Comparison of ENCODE assay signal across 17 mouse cellular contexts in the genomic region with DNA sequence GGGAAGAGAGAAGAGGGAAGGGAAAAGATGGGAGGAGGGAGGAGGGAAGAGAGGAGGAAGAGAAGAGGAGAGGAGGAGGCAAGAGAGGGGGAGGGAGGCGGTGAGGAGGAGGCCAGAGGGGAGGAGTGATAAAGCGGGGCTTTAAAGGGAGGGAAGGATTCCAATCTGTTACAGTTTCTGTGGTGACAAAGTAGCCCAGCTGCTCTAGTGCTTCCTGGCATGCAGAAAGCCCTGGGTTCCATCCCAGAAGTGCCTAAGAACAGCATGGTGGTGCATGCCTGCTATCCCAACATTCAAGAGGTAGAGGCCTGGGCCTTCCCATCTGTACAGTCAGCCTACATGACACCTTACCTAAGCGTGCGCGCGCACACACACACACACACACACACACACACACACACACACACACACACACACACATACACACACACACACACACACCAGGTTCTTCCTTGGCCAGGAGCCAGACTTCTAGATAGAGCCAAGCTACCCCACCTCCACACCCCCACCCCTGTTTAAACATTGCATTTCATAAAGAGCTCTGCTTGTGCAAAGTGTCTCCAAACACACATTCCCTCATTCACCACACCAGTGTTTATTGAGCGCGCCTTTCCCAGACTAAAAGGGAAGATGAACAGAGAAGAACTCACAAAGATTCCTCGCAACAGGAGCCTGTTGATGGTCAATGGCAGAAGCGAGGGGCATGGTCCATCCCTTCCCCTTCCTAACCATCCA.
DNase-seq lines count a peak whose midpoint lies in the region; ATAC-seq and TF ChIP-seq lines count a peak whose summit lies in the region.
"Had no signal": no experiment of that assay in that cellular context is flagged by ENCODE, and none has a peak within 500 bp of the region (broad histone marks: within the 10 kb centered on the region; RNA-seq: fewer than 3 reads in every experiment).

No protein-coding gene starts in this region.

- no peaks in the 10 kb centered on the region for H3K27me3 ChIP-seq in lung, embryonic 14.5 days (ENCODE audit: insufficient read depth, low read length)
- H3K27me3 ChIP-seq: embryonic facial prominence, embryonic 13.5 days; limb, embryonic 13.5 days; midbrain, embryonic 12.5 days had no signal

- H3K9ac ChIP-seq in lung, embryonic 14.5 days = no peak overlapping the region
- H3K9ac ChIP-seq: embryonic facial prominence, embryonic 13.5 days; limb, embryonic 13.5 days; midbrain, embryonic 12.5 days had no signal

- WGBS in lung, embryonic 14.5 days = 60% methylated on average over 10 of the region's 10 CpGs

- peak; percentile 75; the same call in 1 of the 2 replicates for ATAC-seq in lung, embryonic 14.5 days (ENCODE audit: insufficient read depth)
- ATAC-seq in cerebellum, adult (ENCODE audit: insufficient number of reproducible peaks, low FRiP score, low TSS enrichment) = no peak
- ATAC-seq: lung, postnatal 0 days had no signal

- no peaks in the 10 kb centered on the region for H3K9me3 ChIP-seq in lung, embryonic 14.5 days (ENCODE audit: low read depth, low read length)
- H3K9me3 ChIP-seq: embryonic facial prominence, embryonic 13.5 days; limb, embryonic 13.5 days; midbrain, embryonic 12.5 days had no signal

- H3K4me1 ChIP-seq in lung, embryonic 14.5 days (ENCODE audit: insufficient read depth) = no peaks in the 10 kb centered on the region
- H3K4me1 ChIP-seq: embryonic facial prominence, embryonic 13.5 days had no signal

- intact Hi-C loops in heart, postnatal 14 days (cut with DNase I) = no loop called here

- peak; percentile 22 for DNase-seq in heart, adult 11 months
- no peak for DNase-seq in heart, postnatal 14 days
- DNase-seq in lung, embryonic 14.5 days = peak; percentile 54
- DNase-seq in lung, postnatal 4 days = no peak
- DNase-seq in brain, embryonic 18.5 days (ENCODE audit: low read depth, low spot score) = peak; percentile 62
- DNase-seq in layer of hippocampus, adult 9-11 months = peak; percentile 74
- no peak for DNase-seq in spleen, adult 12 weeks (ENCODE audit: low spot score)
- DNase-seq: B cell, adult 2 months; cerebellum, postnatal 25 days; heart, adult 2 months; kidney, postnatal 10 days had no signal

- H3K4me2 ChIP-seq in lung, embryonic 14.5 days = no peak overlapping the region
- H3K4me2 ChIP-seq: embryonic facial prominence, embryonic 13.5 days; limb, embryonic 13.5 days; midbrain, embryonic 12.5 days had no signal

- no peak overlapping the region for H3K27ac ChIP-seq in lung, embryonic 14.5 days (ENCODE audit: low read depth)
- H3K27ac ChIP-seq: embryonic facial prominence, embryonic 13.5 days; heart, adult 2 months; limb, embryonic 13.5 days; midbrain, embryonic 12.5 days had no signal

- TF ChIP-seq CTCF in lung, embryonic 14.5 days (IDR thresholded peaks at IDR 0.05; ENCODE audit: low read depth) = no peak

- no peak overlapping the region for H3K4me3 ChIP-seq in lung, embryonic 14.5 days (ENCODE audit: low read depth, low read length)
- H3K4me3 ChIP-seq: embryonic facial prominence, embryonic 13.5 days; heart, adult 2 months; limb, embryonic 13.5 days; midbrain, embryonic 12.5 days had no signal

- H3K36me3 ChIP-seq in lung, embryonic 14.5 days (ENCODE audit: insufficient read depth) = no peaks in the 10 kb centered on the region
- H3K36me3 ChIP-seq: embryonic facial prominence, embryonic 13.5 days; G1E; limb, embryonic 13.5 days; midbrain, embryonic 12.5 days had no signal

Comparison
In these comparisons a context has a peak if more than half of its experiments do, and no peak if none do; other contexts are left out.
1. DNase-seq: peak in heart, adult 11 months (single experiment), lung, embryonic 14.5 days (single experiment), brain, embryonic 18.5 days (single experiment) and layer of hippocampus, adult 9-11 months (single experiment); none in heart, postnatal 14 days (0 of 2), lung, postnatal 4 days (0 of 2) and spleen, adult 12 weeks (single experiment).